Mouse (Mus musculus) monocyte, adult 2 months (primary cell): ENCODE results near the gene Gm42688.
A peak's percentile ranks its signal among the peaks of the same experiment; 100 is the strongest.

Source experiments
- DNase-seq, 2 experiments: peaks; one replicate each; pipeline ENCODE4 v3.0.0; 2022; ENCODE audit warnings: low spot score in 2 of 2, low read depth in 1 of 2

Gm42688 gene

DNA sequence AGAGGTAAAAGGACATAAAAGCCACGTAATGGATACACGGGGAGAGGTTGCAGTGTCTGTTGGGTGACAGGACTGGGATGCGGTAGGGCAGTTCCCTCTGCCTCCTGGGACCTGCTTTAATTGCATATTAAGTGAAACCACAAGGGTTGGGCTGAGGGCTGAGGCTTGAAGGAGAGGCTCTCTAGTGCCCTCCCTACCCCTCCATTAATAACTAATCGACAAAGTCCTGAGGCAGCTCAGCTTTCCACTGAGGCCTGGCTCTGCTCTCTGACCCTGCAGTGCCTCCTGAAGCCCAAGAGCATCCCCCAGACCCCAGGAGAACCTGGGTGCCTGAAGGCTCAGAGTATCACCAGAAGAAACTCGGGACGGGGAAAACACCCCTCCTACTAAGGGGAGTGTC, 16.9 kb upstream of the Gm42688 start:
- DNase-seq = no peak

DNA sequence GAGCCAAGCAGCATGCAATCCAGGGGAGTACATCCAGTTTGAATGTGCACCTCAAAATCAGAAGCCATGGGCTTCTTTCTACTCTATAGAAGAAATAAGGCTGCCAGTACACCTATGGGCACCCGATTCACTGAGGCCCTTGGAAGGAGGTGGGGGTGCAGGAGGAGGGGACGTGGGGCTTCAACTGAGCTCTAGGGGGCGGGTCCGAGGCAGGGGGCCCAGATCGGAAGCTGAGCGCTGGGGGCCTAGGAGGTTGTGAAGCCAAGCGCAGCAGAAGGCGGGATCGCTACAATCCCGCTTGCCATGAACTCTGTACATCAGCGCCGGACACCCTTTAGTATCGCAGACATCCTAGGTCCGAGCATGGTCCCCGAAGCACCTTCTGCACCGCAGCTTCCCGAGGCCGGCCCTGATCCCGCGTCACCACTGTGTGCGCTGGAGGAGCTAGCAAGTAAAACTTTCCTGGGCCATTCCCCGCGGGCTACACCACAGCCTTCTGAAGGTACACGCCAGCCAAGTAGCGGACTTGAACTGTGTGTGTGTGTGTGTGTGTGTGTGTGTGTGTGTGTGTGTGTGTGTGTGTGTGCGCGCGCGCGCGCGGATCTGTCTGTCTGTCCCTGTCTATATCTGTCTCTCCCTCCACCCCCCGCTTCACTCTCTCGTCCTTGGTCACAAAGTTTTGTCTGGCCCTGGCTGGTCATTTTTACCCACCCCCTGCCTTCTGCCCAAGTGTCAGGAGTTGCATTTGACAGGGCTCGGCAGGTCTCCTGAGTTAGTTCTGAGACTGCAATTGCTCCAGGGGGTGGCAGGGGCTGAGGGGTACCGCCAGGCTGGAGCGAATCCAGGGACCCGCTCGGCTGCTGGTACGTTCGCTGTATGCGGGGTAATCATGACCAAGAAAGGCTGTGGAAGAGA, 15.0 kb upstream of the Gm42688 start, which contains the start of gene Lbx2:
Gene Lbx2, plus strand, starts transcription at position 247 of the 915 bp plus-strand sequence.
- DNase-seq = no peak

DNA sequence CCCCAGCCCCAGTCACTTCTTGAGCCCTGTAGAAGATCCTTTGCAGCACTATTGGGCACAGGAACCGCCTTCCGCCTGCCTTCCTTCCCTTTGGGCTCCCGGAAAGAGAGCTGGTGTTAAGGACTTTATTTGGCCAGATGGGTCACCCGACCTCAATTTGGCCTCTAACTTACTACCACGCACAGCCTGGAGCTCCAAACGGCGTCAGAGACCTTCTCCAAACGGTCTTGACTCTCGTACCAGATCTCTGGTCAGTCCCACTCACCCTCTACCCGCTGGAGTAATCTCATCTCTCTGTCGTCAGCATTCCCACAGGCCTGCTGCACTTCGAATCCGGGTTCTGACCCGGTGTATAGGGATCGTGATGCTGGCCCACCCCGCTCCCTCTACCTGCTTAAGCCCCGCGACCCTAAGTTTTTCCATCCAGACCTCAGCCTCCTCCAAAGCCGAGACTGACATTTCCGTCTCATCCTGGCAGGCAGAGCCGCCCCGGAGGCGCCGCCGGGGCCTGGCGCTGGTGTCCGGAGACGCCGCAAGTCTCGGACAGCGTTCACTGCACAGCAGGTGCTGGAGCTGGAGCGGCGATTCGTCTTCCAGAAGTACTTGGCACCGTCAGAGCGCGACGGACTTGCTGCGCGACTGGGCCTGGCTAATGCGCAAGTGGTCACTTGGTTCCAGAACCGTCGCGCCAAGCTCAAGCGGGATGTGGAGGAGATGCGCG, 14.1 kb upstream of the Gm42688 start:
- no peak for DNase-seq

DNA sequence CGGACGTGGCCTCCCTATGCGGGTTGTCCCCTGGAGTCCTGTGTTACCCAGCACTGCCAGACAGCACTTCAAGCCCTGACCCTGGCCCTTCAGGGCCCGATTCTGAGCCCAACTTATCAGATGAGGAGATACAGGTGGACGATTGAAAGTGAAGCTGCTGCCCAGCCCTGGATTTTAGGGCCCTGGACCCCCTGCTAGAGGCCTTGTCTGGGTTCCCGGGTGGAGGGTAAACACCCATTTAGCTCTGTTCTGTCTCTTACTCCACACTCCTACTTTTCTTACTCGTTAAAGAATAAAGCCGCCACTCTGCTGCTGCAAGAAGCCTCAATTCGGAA, 13.5 kb upstream of the Gm42688 start:
- no peak for DNase-seq

DNA sequence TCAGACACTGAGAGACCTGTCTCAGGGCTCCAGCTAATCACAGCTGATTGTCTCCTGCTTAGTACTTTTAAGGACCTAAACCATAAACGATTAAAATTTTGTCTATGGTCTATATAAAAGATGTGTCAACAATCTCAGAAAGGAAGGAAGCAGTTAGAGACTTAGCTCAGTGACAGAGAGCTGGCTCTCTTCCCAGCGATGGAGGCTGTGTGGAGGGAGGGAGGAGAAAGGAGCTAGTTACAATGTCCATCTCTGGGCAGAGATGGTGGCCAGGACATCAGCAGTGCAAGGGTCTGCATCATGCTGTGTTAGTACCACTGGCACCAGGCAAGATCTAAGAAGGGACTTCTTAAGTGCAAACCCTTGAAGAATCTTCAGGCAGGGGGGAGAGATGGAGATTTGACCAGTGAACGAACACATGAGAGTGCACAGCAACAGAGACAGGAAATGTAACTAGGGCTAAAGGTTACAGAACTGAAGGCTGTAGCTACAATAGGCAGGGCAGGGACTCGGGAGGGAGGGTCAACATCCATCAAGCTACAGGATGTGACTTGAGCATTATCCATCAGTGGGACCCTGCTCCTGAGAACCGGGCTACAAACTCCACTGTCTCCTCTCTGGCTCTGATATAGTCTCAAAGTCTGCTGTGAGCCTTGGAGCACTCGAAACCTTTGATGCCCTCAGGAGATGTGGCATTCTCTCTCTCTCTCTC, 8.8 kb upstream of the Gm42688 start:
- DNase-seq = no peak

DNA sequence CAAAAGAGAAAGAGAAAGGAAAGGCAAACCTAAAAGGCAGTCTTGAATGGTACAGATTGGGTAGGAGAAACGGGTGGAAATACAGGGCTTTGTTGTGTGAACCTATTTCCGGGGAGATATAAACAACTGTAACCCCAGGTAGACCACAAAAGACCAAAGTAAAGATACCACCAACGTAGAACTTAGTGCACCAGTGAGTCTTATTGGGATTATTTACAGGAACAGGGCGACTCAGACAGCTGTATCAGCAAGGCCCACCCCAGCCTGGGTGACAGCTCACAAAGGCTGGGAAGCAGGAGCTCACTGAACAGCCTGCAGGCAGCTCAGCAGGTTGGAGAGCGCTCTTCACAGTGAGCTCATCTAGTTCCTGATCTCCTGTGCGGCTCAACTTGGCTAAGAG, 5.4 kb upstream of the Gm42688 start:
- DNase-seq = no peak

DNA sequence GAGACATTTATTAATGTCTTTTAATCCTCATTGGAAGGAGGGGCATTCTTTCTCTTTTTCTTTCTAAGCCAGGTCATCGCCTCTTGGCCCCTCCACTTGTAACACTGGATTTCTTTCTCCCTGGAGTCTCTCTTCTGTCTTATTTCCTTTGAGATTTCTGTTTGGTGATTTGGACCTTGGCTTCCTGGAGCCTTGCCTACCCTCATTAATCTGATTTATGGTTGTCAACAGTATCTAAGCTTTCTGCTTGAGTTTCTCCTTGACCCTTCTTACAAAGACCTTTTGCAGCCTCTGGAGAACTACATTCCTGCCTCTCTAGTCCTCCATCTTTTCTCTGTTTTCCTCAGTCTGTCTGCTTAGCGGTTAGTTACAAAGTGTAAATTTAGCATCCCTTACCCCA, 3.0 kb upstream of the Gm42688 start:
- no peak for DNase-seq

DNA sequence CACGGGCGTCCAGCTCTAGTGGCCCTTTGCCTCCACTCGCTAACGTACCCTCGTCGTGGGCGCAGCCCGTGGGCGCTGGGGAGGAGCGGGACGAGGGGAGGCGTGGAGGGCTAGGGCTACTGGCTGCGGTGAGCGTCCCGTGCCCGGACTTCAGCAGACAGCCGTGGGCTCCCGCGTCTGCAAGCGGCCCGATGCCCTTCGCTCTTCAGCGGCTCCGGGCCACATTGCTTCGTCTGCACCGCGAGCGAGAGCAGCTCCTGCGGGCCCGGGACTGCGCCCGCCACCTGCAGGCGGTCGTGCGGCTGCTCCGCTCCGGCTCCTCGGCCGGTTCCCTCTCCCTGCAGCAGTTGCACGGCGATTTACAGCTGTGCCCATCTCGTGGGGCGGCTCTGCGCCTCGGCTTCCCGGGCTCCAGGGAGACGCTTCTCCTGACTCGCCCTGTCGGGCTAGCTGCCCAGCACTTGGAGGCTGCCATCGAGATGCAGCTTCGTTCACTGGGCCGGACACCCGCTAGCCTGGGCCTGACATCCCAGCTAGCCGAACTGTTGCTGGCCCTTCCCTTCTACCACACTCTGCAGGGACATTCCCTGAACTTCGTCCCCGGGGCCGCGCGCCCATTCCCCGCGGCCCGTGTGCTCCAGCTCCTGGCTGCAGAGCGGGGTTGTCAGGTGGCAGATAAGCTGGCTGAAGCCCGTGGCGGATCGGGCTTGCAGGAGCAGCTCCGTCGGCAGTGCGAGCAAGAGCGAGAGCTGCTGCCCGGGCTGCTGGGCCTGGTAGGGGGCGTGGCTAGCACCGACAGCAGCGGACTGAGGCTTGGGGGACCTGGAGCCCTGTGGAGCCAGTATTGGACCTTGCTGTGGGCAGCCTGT, 505 bp downstream of the Gm42688 start:
- DNase-seq = peak in 1 of 2 experiments; percentile 27

DNA sequence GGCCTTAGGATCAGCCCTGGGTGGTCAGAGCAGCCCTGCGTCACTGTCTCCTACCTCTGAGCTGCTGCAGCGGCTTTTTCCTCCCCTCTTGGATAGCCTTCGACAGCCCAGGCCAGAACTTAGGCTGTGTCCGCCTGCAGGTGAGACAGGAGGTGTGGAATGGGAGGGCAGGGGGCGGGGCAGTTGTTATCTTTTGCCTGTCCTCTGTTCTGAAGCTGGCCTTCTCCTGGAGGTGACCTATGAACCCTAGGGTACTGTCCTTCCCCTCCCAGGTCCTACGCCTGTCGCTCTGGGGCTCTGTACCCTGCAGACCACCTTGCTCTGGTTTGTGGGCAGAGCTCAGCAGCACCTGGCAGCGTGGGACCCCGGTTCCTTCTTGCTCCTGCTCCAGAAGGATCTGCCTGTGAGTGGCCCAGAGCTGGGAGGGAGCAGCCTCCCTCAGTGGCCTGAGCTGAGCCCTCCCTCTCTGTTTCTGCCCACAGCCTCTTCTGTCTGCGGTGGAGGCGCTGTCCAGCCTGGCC, 1.8 kb downstream of the Gm42688 start:
- DNase-seq = no peak

DNA sequence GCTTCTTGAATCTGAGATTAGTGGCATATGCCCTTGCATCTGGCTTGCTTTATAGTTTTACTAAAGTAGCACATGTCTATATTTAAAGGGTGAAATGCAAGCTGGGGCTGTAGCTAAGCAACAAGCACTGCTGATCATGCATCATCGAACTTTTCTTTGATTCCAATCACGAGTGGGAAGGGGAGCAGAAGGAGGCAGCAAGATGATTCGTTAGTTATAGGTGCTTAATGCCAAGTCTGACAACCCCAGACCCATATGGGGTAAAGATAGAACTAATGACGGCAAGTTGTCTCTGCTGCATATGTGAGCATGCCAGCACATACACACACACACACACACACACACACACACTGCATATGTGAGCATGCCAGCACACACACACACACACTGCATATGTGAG, 2.7 kb downstream of the Gm42688 start:
- DNase-seq = no peak

DNA sequence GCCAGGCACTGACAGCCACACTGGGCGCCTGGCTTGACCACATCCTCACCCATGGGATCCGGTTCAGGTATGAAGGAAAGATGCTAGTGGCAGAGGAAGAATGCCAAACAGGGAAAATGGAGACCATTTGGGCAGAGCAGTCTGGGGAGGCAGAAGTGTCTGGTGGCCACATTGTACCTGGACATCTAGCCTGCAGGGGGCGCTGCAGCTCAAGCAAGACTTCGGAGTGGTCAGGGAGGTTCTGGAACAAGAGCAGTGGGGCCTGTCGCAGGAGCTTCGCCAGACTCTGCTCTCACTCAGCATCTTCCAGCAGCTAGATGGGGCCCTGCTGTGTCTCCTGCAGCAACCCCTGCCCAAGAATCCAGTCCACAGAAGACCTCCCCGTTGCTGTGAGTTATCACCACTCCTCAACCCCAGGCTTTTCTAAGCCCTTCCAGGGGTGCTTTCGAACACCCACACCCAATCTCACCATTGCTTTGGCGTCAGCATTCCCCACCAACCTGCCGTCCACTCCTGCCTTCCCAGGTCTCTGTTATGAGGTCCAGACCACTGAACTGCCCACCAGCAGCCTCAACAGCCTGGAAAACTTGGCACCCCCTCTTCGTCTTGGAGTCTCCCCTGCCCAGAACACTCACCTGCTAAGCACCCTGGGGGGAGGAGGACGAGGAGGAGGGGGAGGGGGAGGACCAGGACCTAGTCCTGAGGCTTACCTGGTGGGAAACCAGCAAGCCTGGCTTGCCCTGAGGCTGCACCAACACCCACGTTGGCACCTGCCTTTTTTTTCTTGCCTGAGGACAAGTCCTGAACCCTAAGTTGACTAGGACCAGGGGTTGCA, 6.4 kb downstream of the Gm42688 start:
- peak in 1 of 2 experiments; percentile 73 for DNase-seq

DNA sequence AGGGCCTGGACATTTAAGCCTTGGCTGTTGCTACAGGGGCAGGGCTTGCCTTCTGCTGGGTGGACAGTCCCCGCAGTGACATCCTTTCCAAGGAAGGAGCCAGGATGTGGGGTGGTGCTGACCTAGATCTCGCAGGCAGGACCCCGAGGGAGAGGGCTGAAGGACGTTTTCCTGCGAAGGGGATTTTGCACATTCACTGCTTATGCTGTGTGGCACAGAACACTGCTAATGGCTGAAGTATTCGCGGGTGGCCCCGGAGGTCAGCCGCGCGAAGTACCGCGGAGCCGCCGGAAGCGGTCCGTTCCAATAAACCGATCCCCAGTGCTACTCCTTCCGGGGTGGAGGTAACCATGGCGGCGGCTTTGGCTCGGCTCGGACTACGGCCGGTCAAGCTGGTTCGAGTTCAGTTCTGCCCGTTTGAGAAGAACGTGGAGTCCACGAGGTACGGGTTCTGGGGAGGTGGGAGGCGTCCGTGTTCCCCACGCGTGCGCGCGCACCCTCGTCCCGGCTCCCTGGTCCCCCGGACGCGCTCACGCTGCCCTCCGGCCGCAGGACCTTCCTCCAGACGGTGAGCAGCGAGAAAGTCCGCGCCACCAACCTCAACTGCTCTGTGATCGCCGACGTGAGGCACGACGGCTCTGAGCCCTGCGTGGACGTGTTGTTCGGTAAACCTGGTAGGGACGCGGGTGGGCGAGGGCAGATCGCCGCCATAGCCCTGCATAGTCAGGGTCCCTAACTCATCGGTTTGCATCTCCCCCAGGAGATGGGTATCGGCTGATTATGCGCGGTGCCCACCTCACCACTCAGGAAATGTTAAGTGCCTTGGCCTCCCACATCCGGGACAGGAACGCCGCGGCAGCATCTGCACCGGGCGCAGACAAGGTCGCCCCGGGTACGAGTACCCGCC, 7.6 kb downstream of the Gm42688 start, which contains the start of gene Mrpl53:
Gene Mrpl53, plus strand, starts transcription at position 279 of the 907 bp plus-strand sequence.
- peak in 1 of 2 experiments; percentile 51 for DNase-seq

DNA sequence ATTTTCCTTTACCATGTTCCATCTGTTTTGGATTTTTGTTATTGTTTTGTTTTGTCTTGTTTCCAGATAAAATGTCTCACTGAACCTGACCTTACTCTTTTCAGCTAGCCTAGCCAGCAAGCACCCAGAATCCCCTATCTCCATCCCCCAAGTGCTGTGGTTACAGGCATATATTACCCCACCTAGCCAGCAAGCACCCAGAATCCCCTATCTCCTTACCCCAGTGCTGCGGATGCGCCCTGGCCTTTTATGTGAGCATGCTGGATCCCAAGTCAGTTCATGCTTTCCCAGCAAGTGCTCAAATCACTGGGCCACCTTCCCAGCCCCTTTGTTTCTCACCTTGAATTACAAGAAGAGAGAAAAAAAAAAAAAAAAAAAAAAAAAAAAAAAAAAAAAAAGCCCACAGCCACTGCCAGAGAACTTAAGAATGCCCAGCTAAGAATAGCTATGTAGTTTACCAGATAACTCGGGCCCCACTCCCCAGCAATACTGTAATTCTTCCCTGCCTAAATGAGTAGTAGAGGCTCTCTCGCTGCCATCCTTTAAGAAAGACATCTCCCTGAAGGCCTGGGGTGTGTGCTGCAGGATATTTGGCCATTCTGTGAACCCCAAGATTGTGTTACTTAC, 10.2 kb downstream of the Gm42688 start:
- no peak for DNase-seq

DNA sequence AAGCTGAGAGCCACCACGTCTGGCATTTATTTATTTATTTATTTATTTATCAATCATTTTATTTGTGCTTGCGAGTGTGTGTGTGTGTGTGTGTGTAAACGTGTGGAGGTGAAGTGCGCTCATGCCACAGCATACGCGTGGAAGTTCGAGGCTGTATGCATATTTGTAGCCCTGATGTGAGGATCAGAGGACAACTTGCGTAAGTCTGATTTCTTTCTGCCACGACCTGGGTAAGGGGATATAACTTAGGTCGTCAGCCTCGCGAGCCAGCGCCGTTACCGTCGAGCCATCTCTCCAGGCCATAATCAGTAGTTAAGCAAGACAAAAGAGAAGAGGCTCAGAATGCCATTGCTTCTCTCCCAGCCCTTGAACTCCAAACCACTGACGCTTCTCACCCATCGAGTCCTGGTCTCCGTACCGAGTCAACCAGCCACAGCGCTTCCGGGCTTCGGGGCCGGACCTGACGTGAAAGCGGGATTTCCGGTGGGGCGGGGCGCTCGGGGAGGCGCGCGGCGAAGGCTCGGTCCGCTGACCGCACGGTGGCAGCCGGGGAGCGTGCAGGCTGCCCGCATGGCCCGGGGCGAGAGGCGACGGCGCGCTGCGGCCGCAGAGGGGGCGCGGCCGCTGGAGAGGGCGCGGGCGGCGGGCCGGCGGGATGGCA, 13.7 kb downstream of the Gm42688 start, which contains the start of gene Mogs:
Gene Mogs, plus strand, starts transcription at position 486 of the 661 bp plus-strand sequence.
- DNase-seq = peak; percentile 77 to 90

DNA sequence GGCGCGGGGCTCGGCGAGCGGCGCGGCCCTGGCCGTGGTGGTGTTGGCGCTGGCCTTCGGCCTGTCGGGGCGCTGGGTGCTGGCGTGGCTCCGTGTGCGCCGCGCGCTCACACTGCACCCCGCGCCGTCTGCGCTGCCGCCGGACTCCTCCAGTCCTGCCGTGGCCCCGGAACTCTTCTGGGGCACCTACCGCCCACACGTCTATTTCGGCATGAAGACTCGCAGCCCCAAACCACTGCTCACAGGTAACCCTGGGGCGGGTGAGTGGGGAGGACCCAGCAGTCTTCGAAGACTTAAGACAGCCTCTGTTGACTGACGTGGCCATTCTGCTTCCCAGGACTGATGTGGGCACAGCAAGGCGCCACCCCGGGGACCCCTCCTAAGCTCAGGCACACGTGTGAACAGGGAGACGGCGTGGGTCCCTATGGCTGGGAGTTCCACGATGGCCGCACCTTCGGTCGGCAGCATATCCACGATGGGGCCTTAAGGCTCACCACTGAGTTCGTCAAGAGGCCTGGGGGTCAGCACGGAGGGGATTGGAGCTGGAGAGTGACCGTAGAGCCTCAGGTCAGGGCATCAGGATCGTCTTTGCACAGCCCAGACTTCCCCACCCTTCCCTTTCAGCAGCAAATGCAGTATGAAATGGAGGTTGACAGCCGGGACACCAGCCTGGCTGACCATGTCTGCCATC, 14.4 kb downstream of the Gm42688 start:
- DNase-seq = no peak

DNA sequence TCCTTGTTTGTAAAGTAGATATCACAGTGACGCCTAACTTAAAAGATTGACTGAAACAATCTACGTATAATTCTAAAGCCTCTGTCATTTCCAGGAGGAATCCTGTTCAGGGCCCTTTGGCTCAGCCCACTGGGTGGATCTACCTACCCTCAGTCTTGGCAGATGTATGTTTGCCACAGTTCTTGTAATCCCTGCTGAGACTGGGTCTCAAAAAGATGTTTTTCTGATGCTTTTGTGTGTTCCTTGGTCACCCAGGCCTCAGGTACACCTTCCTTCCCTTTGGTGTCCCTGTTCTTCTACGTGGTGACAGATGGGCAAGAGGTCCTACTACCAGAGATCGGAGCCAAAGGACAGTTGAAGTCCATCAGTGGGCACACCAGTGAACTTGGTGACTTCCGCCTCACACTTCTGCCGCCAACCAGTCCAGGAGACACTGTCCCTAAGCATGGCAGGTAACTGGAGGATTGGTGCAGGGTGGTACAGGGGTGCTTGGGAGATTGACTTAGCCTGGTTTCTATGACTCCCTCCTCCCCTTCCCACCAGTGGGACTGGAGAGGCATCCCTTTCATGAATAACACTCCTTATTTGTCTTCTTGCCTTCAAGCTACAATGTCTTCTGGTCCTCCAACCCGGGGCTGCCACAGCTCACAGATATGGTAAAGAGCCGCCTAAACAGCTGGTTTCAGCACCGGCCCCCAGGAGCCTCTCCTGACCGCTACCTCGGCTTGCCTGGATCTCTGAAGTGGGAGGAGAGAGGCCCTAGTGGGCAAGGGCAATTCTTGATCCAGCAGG, 15.2 kb downstream of the Gm42688 start:
- DNase-seq = no peak
